Mouse (Mus musculus) Patski (cell line): ENCODE data around the gene Gfm1. TPM values are rescaled to one million over a fixed set of nuclear protein-coding genes. Genes with fewer than 3 reads are reported as not detected.

Source experiments
- ATAC-seq: fragments of 100-300 bp; one replicate; pipeline ENCODE4 v1.8.0; 2021
- CTCF ChIA-PET: fragments of 350-600 bp; sonication (Branson Sonifier 250); formaldehyde crosslinking; loops from one replicate; lab custom pipeline; 2022; ENCODE audit warnings: inconsistent platforms; lab: Charles Lee
- POLR2A ChIA-PET: fragments of 350-600 bp; sonication (Branson Sonifier 250); formaldehyde crosslinking; loops from one replicate; lab custom pipeline; 2022; ENCODE audit warnings: antibody characterized with exemption, inconsistent platforms; lab: Charles Lee
- DNase-seq: peaks from one replicate; pipeline ENCODE4 v3.0.0-alpha.2; 2011; ENCODE audit warnings: low read depth, low spot score
- H3K27me3 ChIP-seq: fragments of 371-371 bp; one replicate; pipeline ENCODE4 v1.5.1; 2021
- CTCF ChIP-seq: fragments of 100-300 bp; IDR thresholded peaks from one replicate; pipeline ENCODE4 v1.5.1; 2021
- in situ Hi-C: fragments of 300-500 bp; cut with MboI; formaldehyde crosslinking; loops from 3 replicates; pipeline ENCODE4 v1.11.1; 2018; ENCODE audit warnings: low pct_unique_long_range_greater_than_20kb, mixed read lengths
- polyA plus RNA-seq: library from polyadenylated mRNA; unstranded; gene quantifications from one replicate; pipeline ENCODE4 v1.2.3, GENCODE M21; 2021

Gfm1 gene
- 150 TPM for polyA plus RNA-seq

DNA sequence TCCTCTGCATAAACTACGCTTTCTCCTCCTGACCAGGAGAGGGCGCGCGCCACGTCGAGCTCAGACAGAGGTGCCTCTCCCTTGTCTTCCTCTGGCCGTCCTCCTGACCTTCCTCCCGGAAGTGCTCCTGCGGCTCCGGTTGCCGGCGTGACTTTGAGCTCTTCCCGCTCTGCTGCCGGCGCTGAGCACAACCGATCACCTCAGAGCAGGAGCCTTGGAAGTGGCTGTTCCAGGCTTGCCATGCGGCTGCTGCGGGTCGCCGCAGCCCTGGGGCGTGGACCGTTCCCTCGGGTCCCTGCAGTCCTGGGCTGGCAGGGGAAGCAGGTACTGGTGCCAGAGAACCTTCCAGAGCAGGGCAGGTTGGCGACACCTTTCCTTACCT is at the start of gene Gfm1:
TSS of gene Gfm1 (plus strand) at position 98 of the 382 bp plus-strand sequence.
- in situ Hi-C loops = loop anchor here (5.0 kb wide), 1 partner anchor 78 kb away; no protein-coding TSS in a partner anchor
- peak; percentile 71 for DNase-seq
- CTCF ChIA-PET = interaction anchor here (0.6 to 2.5 kb wide), 28 partner anchors 9 to 1095 kb away, joined by 3 to 18 read pairs (median 4); partner anchors contain the start of gene Lxn

GRCm38 (mm10) chr3:67429338-67429998 is 428 bp upstream of the Gfm1 start:
- peak; percentile 46 for ATAC-seq
- TF ChIP-seq CTCF = peak; percentile 10
- ChIA-PET CTCF (interaction anchor here (0.8 to 2.5 kb wide), 24 partner anchors 9 to 139 kb away, joined by 3 to 18 read pairs (median 4); partner anchors contain the start of gene Lxn), POLR2A (interaction anchor here (0.5 to 1.6 kb wide), 2 partner anchors 55 to 674 kb away, joined by 5 read pairs; partner anchors contain the start of genes Gm17402 and Mlf1)
- no peak for DNase-seq
- in situ Hi-C loops = no loop called here
- H3K27me3 ChIP-seq = no peaks in the 10 kb centered on the region

More for the DNA sequence above, at the start of gene Gfm1:
- POLR2A ChIA-PET = interaction anchor here (0.5 to 1.6 kb wide), 2 partner anchors 56 to 674 kb away, joined by 5 read pairs; partner anchors contain the start of genes Gm17402 and Mlf1
- peak; percentile 96 for ATAC-seq
- no peaks in the 10 kb centered on the region for H3K27me3 ChIP-seq
- peak; percentile 99 for TF ChIP-seq CTCF

GRCm38 (mm10) chr3:67434011-67434410 is 4.1 kb downstream of the Gfm1 start:
- H3K27me3 ChIP-seq = no peaks in the 10 kb centered on the region
- in situ Hi-C loops = loop anchor here (5.0 kb wide), 1 partner anchor 82 kb away; no protein-coding TSS in a partner anchor
- no peak for TF ChIP-seq CTCF
- POLR2A ChIA-PET = interaction anchor here (0.5 kb wide), 1 partner anchor 859 kb away, joined by 3 read pairs; no protein-coding TSS in a partner anchor
- CTCF ChIA-PET = interaction anchor here (0.7 to 1.3 kb wide), 3 partner anchors 18 to 134 kb away, joined by 3 read pairs; no protein-coding TSS in a partner anchor
- ATAC-seq (no peak), DNase-seq (no peak)

- DNase-seq (no peak), ATAC-seq (peak; percentile 77)
- CTCF ChIA-PET = interaction anchor here (1.0 to 2.0 kb wide), 7 partner anchors 10 to 119 kb away, joined by 4 to 9 read pairs (median 5); partner anchors contain the start of genes Gfm1 and Lxn
- in situ Hi-C loops = no loop called here
- TF ChIP-seq CTCF = no peak
- H3K27me3 ChIP-seq = no peaks in the 10 kb centered on the region
- POLR2A ChIA-PET = interaction anchor here (0.6 to 0.7 kb wide), 3 partner anchors 14 to 1216 kb away, joined by 3 read pairs; no protein-coding TSS in a partner anchor
Measured at GRCm38 (mm10) chr3:67447143-67447542, 17.2 kb downstream of the Gfm1 start.

- ChIA-PET CTCF (interaction anchor here (1.0 to 3.8 kb wide), 4 partner anchors 8 to 20 kb away, joined by 3 to 14 read pairs (median 4); partner anchors contain the start of genes Gfm1 and Lxn), POLR2A (no interaction called here)
- ATAC-seq = no peak
- H3K27me3 ChIP-seq = no peaks in the 10 kb centered on the region
- DNase-seq = no peak
- TF ChIP-seq CTCF = no peak
- in situ Hi-C loops = no loop called here
Measured at GRCm38 (mm10) chr3:67449660-67450059, 19.8 kb downstream of the Gfm1 start.

GRCm38 (mm10) chr3:67450601-67451210 is 20.8 kb downstream of the Gfm1 start:
- ChIA-PET CTCF (interaction anchor here (1.2 to 3.8 kb wide), 4 partner anchors 9 to 21 kb away, joined by 3 to 14 read pairs (median 5); partner anchors contain the start of gene Gfm1), POLR2A (no interaction called here)
- TF ChIP-seq CTCF = no peak
- in situ Hi-C loops = no loop called here
- DNase-seq (no peak), ATAC-seq (no peak)
- H3K27me3 ChIP-seq = no peaks in the 10 kb centered on the region

GRCm38 (mm10) chr3:67459881-67460280 is 30.0 kb downstream of the Gfm1 start:
- POLR2A ChIA-PET = no interaction called here

DNA sequence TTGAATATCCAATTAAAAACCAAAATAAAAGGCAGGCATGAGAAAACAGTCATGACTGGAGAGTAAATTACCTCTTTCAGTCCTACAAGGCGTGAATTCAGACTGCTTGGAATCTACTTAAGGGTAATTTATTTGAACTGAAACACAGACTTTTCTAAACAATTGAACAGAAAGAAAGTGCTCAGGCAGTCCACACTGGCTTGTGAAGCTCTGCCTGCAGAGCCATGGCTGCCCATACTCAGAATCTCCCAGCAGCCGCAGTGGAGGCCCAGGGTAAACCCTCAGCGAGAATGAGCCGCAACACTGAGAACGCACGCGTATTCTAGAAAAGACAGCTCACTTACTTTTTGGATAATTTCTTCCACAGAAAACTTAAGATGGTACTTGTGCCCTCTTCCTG is 32.1 kb downstream of the Gfm1 start:
- in situ Hi-C loops = no loop called here
- TF ChIP-seq CTCF = no peak
- ATAC-seq (no peak), DNase-seq (no peak)
- POLR2A ChIA-PET = interaction anchor here (1.1 kb wide), 1 partner anchor 20 kb away, joined by 5 read pairs; no protein-coding TSS in a partner anchor
- H3K27me3 ChIP-seq = no peaks in the 10 kb centered on the region
- CTCF ChIA-PET = interaction anchor here (3.0 kb wide), 1 partner anchor 32 kb away, joined by 8 read pairs; the partner anchor contains the start of gene Gfm1

More at GRCm38 (mm10) chr3:67459881-67460280, 30.0 kb downstream of the Gfm1 start:
- H3K27me3 ChIP-seq = no peaks in the 10 kb centered on the region
- DNase-seq (no peak), ATAC-seq (no peak)
- TF ChIP-seq CTCF = no peak
- CTCF ChIA-PET = interaction anchor here (2.2 kb wide), 1 partner anchor 13 kb away, joined by 5 read pairs; no protein-coding TSS in a partner anchor
- in situ Hi-C loops = no loop called here

DNA sequence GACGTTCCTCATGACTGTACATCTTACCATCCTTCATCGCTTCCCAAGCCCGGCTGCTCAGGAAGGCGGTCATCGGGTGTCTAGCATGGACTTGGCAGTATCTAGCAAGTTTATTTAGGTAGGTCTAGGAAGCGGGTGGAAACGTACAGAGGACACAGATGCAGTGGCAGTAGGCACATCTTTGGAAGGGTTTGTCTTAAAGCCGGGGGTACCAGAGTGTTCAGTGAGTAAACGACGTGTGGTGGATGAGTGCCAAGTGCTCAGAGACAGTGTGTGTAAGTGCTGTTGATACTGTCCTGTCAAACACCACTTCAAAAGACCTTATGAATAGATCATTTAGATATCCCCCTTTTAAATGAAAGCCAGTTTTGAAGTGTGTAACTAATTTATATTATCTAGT is 32.7 kb downstream of the Gfm1 start:
- no peaks in the 10 kb centered on the region for H3K27me3 ChIP-seq
- DNase-seq = no peak
- no peak for TF ChIP-seq CTCF
- no peak for ATAC-seq
- POLR2A ChIA-PET = interaction anchor here (1.1 to 1.2 kb wide), 2 partner anchors 10 to 20 kb away, joined by 3 to 5 read pairs; no protein-coding TSS in a partner anchor
- in situ Hi-C loops = no loop called here
- CTCF ChIA-PET = interaction anchor here (1.1 to 3.0 kb wide), 7 partner anchors 11 to 106 kb away, joined by 4 to 12 read pairs (median 5); partner anchors contain the start of gene Gfm1

- CTCF ChIA-PET = interaction anchor here (1.1 to 3.0 kb wide), 10 partner anchors 12 to 105 kb away, joined by 3 to 12 read pairs (median 5); partner anchors contain the start of gene Gfm1
- POLR2A ChIA-PET = interaction anchor here (0.7 to 1.2 kb wide), 5 partner anchors 11 to 282 kb away, joined by 3 to 5 read pairs (median 4); no protein-coding TSS in a partner anchor
- peak; percentile 21 for ATAC-seq
- no peak for TF ChIP-seq CTCF
- DNase-seq = no peak
- in situ Hi-C loops = no loop called here
- H3K27me3 ChIP-seq = no peaks in the 10 kb centered on the region
Measured at GRCm38 (mm10) chr3:67463001-67463400, 33.1 kb downstream of the Gfm1 start.
